Mouse (Mus musculus) urinary bladder, postnatal 10 days (tissue): ENCODE measurements around the gene Gmnn.

Experiments
- DNase-seq: peaks from one replicate; pipeline ENCODE4 v3.0.0; 2022; ENCODE audit warnings: low spot score

The Gmnn gene

GRCm38 (mm10) chr13:24760351-24760870, 1.3 kb downstream of the Gmnn start:
- DNase-seq, result no peak

- DNase-seq, result no peak
Measured at GRCm38 (mm10) chr13:24759451-24759850, 2.3 kb downstream of the Gmnn start.

GRCm38 (mm10) chr13:24757820-24758564, 3.7 kb downstream of the Gmnn start:
- DNase-seq, result no peak

- no peak for DNase-seq
Measured at GRCm38 (mm10) chr13:24756756-24757155, 5.0 kb downstream of the Gmnn start.

GRCm38 (mm10) chr13:24751396-24751795, 10.3 kb downstream of the Gmnn start:
- no peak for DNase-seq

GRCm38 (mm10) chr13:24750807-24751206, 10.9 kb downstream of the Gmnn start:
- no peak for DNase-seq

GRCm38 (mm10) chr13:24747823-24748222, 13.9 kb downstream of the Gmnn start:
- no peak for DNase-seq

GRCm38 (mm10) chr13:24741028-24741427, 20.7 kb downstream of the Gmnn start, which contains the start of gene Armh2:
Gene Armh2 (plus strand): TSS chr13:24741232.
- no peak for DNase-seq

- DNase-seq, result no peak
Measured at GRCm38 (mm10) chr13:24735608-24736131, 26.1 kb downstream of the Gmnn start.

- DNase-seq, result no peak
Measured at GRCm38 (mm10) chr13:24734502-24734901, 27.2 kb downstream of the Gmnn start.

GRCm38 (mm10) chr13:24729128-24729527, 32.6 kb downstream of the Gmnn start:
- no peak for DNase-seq

GRCm38 (mm10) chr13:24724395-24724759, 37.3 kb downstream of the Gmnn start:
- DNase-seq, result no peak

GRCm38 (mm10) chr13:24723699-24724394, 37.9 kb downstream of the Gmnn start:
- DNase-seq, result no peak

GRCm38 (mm10) chr13:24721502-24721901, 40.2 kb downstream of the Gmnn start:
- DNase-seq, result no peak

- no peak for DNase-seq
Measured at GRCm38 (mm10) chr13:24717677-24718076, 44.0 kb downstream of the Gmnn start.

GRCm38 (mm10) chr13:24716441-24716840, 45.3 kb downstream of the Gmnn start:
- no peak for DNase-seq

GRCm38 (mm10) chr13:24715601-24716000, 46.1 kb downstream of the Gmnn start:
- no peak for DNase-seq

GRCm38 (mm10) chr13:24714360-24714885, 47.3 kb downstream of the Gmnn start:
- no peak for DNase-seq

GRCm38 (mm10) chr13:24713434-24714000, 48.2 kb downstream of the Gmnn start:
- peak; percentile 66 for DNase-seq

GRCm38 (mm10) chr13:24712581-24713130, 49.1 kb downstream of the Gmnn start:
- DNase-seq, result no peak

- DNase-seq, result no peak
Measured at GRCm38 (mm10) chr13:24710968-24711367, 50.8 kb downstream of the Gmnn start.
